Mouse (Mus musculus): ENCODE data around the gene Rft1.

DNA sequence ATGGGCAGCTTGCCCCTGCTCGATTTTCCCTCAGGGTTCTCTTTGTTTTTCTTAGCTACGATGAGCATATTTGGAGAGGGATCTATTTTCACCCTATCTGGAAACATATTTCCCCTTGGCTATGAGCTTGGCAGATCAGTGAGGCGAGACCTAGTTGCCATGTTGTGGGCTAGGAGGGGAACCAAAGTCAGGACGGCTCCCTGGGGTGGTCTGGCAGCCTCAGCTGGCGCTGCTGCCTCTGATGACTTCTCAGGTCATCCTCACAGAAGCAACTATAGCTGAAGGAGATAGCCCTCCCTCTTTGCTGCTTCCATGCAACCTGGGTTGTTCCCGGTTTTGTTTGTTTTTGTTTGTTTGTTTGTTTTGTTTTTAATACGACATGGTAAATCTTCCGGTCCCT, 9.1 kb upstream of the Rft1 start:
- no peak for TF ChIP-seq E2F4 (IDR thresholded peaks at IDR 0.05; ENCODE audit: borderline replicate concordance, low read depth, low read length)
- no peak for TF ChIP-seq MYC (IDR thresholded peaks at IDR 0.05; ENCODE audit: low read depth, low read length)
- no peak for TF ChIP-seq HCFC1 (IDR thresholded peaks at IDR 0.05; ENCODE audit: low read depth, low read length)
- TF ChIP-seq MYB (IDR thresholded peaks at IDR 0.05; ENCODE audit: low read depth, low read length): no peak
- TF ChIP-seq CTCF (IDR thresholded peaks at IDR 0.05 in 2 of 3, conservative IDR thresholded peaks at IDR 0.05 in 1 of 3; ENCODE audit: control insufficient read depth in 1 of 3, insufficient read depth in 1 of 3, low read depth in 2 of 3, low read length in 3 of 3, poor library complexity in 1 of 3, severe bottlenecking in 1 of 3): no peak
- no peak for TF ChIP-seq TAL1 (IDR thresholded peaks at IDR 0.05; ENCODE audit: low read length)
- no peak for TF ChIP-seq USF1 (IDR thresholded peaks at IDR 0.05; ENCODE audit: low read depth, low read length)
- no peak for TF ChIP-seq MEF2A (IDR thresholded peaks at IDR 0.05; ENCODE audit: extremely low read depth, insufficient replicate concordance, low read depth, low read length, poor library complexity, severe bottlenecking)
- TF ChIP-seq EP300 (IDR thresholded peaks at IDR 0.05; ENCODE audit: low read depth in 1 of 2, low read length in 2 of 2): no peak
